In genomic region chr8:94387785-94388184, GRCm38 (mm10) we compare ENCODE assay signal across 9 mouse cellular contexts. TPM values are rescaled to one million over a fixed set of nuclear protein-coding genes. Genes with fewer than 3 reads are reported as not detected.
DNase-seq lines count a peak whose midpoint lies in the region; ATAC-seq and TF ChIP-seq lines count a peak whose summit lies in the region.
"Had no signal": no experiment of that assay in that cellular context is flagged by ENCODE, and none has a peak within 500 bp of the region (broad histone marks: within the 10 kb centered on the region; RNA-seq: fewer than 3 reads in every experiment).

No protein-coding gene starts in this region.

- peak overlapping the region; percentile 83 for H3K4me3 ChIP-seq in heart, embryonic 13.5 days
- peak overlapping the region; percentile 89 for H3K4me3 ChIP-seq in E14TG2a.4 (replicated peaks; ENCODE audit: low read length)
- H3K4me3 ChIP-seq in forebrain, embryonic 14.5 days (ENCODE audit: low read depth, low read length): peak overlapping the region; percentile 71
- H3K4me3 ChIP-seq in liver, embryonic 16.5 days (ENCODE audit: low read depth, low read length): peak overlapping the region; percentile 91

- WGBS in heart, embryonic 13.5 days: 25% methylated on average over 6 of the region's 6 CpGs
- WGBS in forebrain, embryonic 14.5 days: 37% methylated on average over 6 of the region's 6 CpGs
- 26% methylated on average over 6 of the region's 6 CpGs for WGBS in liver, embryonic 16.5 days (ENCODE audit: insufficient replicate concordance)

- peaks cover 37% of the 10 kb centered on the region for H3K36me3 ChIP-seq in heart, embryonic 13.5 days
- H3K36me3 ChIP-seq in E14TG2a.4 (ENCODE audit: insufficient read depth, low read length): peaks cover 36% of the 10 kb centered on the region
- H3K36me3 ChIP-seq in forebrain, embryonic 14.5 days (ENCODE audit: control insufficient read depth, insufficient read depth, low read length): peaks cover 36% of the 10 kb centered on the region
- H3K36me3 ChIP-seq in liver, embryonic 16.5 days (ENCODE audit: control insufficient read depth, insufficient read depth): peaks cover 37% of the 10 kb centered on the region

- H3K9ac ChIP-seq in heart, embryonic 13.5 days: peak overlapping the region; percentile 95
- H3K9ac ChIP-seq in forebrain, embryonic 14.5 days (ENCODE audit: low read length): peak overlapping the region; percentile 97
- H3K9ac ChIP-seq in liver, embryonic 16.5 days (ENCODE audit: low read depth, low read length): peak overlapping the region; percentile 99

- 0 out of 2 replicates have a peak, but pooled peaks cover 3% of the 10 kb centered on the region for H3K27me3 ChIP-seq in heart, embryonic 13.5 days (replicated peaks)
- H3K27me3 ChIP-seq in E14TG2a.4 (ENCODE audit: insufficient read depth, low read length): peaks cover 8% of the 10 kb centered on the region
- no peaks in the 10 kb centered on the region for H3K27me3 ChIP-seq in forebrain, embryonic 14.5 days (replicated peaks; ENCODE audit: control insufficient read depth, insufficient read depth, low read length)
- H3K27me3 ChIP-seq in liver, embryonic 16.5 days (ENCODE audit: control insufficient read depth, insufficient read depth, low read depth, low read length): no peaks in the 10 kb centered on the region
- H3K27me3 ChIP-seq: Patski had no signal

- H3K27ac ChIP-seq in heart, embryonic 13.5 days (replicated peaks): peak overlapping the region; percentile 94
- no peak overlapping the region for H3K27ac ChIP-seq in forebrain, embryonic 14.5 days (ENCODE audit: low read depth, low read length)
- H3K27ac ChIP-seq in liver, embryonic 16.5 days (ENCODE audit: low read length): peak overlapping the region; percentile 98

- intact Hi-C loops in gastrocnemius, postnatal 36 days (cut with DNase I): no loop called here
- intact Hi-C loops in gastrocnemius, postnatal 14 days (cut with DNase I; ENCODE audit: low total_unique reads): no loop called here

- ATAC-seq in heart, embryonic 13.5 days (ENCODE audit: extremely low read depth, insufficient number of reproducible peaks, low FRiP score, low TSS enrichment): no peak
- no peak for ATAC-seq in forebrain, embryonic 14.5 days
- no peak for ATAC-seq in liver, embryonic 16.5 days (ENCODE audit: low read depth)

- no peaks in the 10 kb centered on the region for H3K9me3 ChIP-seq in heart, embryonic 13.5 days
- 0 out of 2 replicates have a peak, but pooled peaks cover 4% of the 10 kb centered on the region for H3K9me3 ChIP-seq in E14TG2a.4 (ENCODE audit: low read length)
- H3K9me3 ChIP-seq in forebrain, embryonic 14.5 days (replicated peaks; ENCODE audit: control insufficient read depth, low read length): no peaks in the 10 kb centered on the region
- H3K9me3 ChIP-seq in liver, embryonic 16.5 days (replicated peaks; ENCODE audit: control insufficient read depth, low read length): no peaks in the 10 kb centered on the region

- no peak for DNase-seq in heart, adult 11 months
- peak; percentile 10 for DNase-seq in forebrain, embryonic 14.5 days (ENCODE audit: low spot score)
- DNase-seq in gastrocnemius, postnatal 36 days: no peak
- no peak for DNase-seq in gastrocnemius, postnatal 14 days
- DNase-seq in right cerebral cortex, adult 2 months (ENCODE audit: low spot score in 2 of 2): no peak

- no peak for TF ChIP-seq CTCF in E14TG2a.4 (conservative IDR thresholded peaks at IDR 0.05; ENCODE audit: low read length)

- peak overlapping the region; percentile 89 for H3K4me2 ChIP-seq in heart, embryonic 13.5 days
- H3K4me2 ChIP-seq in forebrain, embryonic 14.5 days (ENCODE audit: low read length): peak overlapping the region; percentile 94
- peak overlapping the region; percentile 82 for H3K4me2 ChIP-seq in liver, embryonic 16.5 days (ENCODE audit: low read depth, low read length)

- H3K4me1 ChIP-seq in heart, embryonic 13.5 days: peaks cover 24% of the 10 kb centered on the region
- H3K4me1 ChIP-seq in E14TG2a.4 (replicated peaks; ENCODE audit: low read depth, low read length): peaks cover 29% of the 10 kb centered on the region
- peaks cover 7% of the 10 kb centered on the region for H3K4me1 ChIP-seq in forebrain, embryonic 14.5 days (ENCODE audit: control insufficient read depth, insufficient read depth, low read length)
- peaks cover 31% of the 10 kb centered on the region for H3K4me1 ChIP-seq in liver, embryonic 16.5 days (ENCODE audit: control insufficient read depth, low read depth, low read length)

RNA-seq across cellular contexts. Expression of gene Herpud1, which starts 1.5 kb away (rescaled TPM):
- polyA plus RNA-seq in heart, embryonic 13.5 days (2015; fragmentation: Nextera tagmentation; extraction: Ambion mirVana): 80.6 and 81.1 TPM in 2 replicates
- 62.6 and 72.3 TPM in 2 replicates for polyA plus RNA-seq in forebrain, embryonic 14.5 days (2014; fragmentation: Nextera tagmentation; extraction: Ambion mirVana)
- polyA plus RNA-seq in liver, embryonic 16.5 days (2015; fragmentation: Nextera tagmentation; extraction: Ambion mirVana): 197 and 219 TPM in 2 replicates
- total RNA-seq in gastrocnemius, postnatal 36 days (2021): 100 to 1,000 TPM in 1 of 2 experiments, 10 to 100 TPM in 1; 93.3 to 102 TPM
- 10 to 100 TPM; 55.1 to 75.2 TPM for total RNA-seq in gastrocnemius, postnatal 14 days (2021)

RNA-seq across cellular contexts. Expression of gene Nlrc5, which starts 46.4 kb away (rescaled TPM):
- 0.25 and 0.27 TPM in 2 replicates for polyA plus RNA-seq in heart, embryonic 13.5 days (2015; fragmentation: Nextera tagmentation; extraction: Ambion mirVana)
- 0.17 and 0.36 TPM in 2 replicates for polyA plus RNA-seq in forebrain, embryonic 14.5 days (2014; fragmentation: Nextera tagmentation; extraction: Ambion mirVana)
- 0.19 and 0.47 TPM in 2 replicates for polyA plus RNA-seq in liver, embryonic 16.5 days (2015; fragmentation: Nextera tagmentation; extraction: Ambion mirVana)
- total RNA-seq in gastrocnemius, postnatal 36 days (2021): under 1 TPM; 0.38 to 0.57 TPM
- under 1 TPM; 0.13 to 0.41 TPM for total RNA-seq in gastrocnemius, postnatal 14 days (2021)

RNA-seq across cellular contexts. Expression of gene Slc12a3, which starts 58.8 kb away (rescaled TPM):
- not detected in 2 replicates for polyA plus RNA-seq in heart, embryonic 13.5 days (2015; fragmentation: Nextera tagmentation; extraction: Ambion mirVana)
- polyA plus RNA-seq in forebrain, embryonic 14.5 days (2014; fragmentation: Nextera tagmentation; extraction: Ambion mirVana): not detected in 2 replicates
- polyA plus RNA-seq in liver, embryonic 16.5 days (2015; fragmentation: Nextera tagmentation; extraction: Ambion mirVana): 0.20 and 0.46 TPM in 2 replicates
- total RNA-seq in gastrocnemius, postnatal 36 days (2021): not detected
- not detected for total RNA-seq in gastrocnemius, postnatal 14 days (2021)
